Mouse (Mus musculus): ENCODE results near the gene Gm42517.

DNA sequence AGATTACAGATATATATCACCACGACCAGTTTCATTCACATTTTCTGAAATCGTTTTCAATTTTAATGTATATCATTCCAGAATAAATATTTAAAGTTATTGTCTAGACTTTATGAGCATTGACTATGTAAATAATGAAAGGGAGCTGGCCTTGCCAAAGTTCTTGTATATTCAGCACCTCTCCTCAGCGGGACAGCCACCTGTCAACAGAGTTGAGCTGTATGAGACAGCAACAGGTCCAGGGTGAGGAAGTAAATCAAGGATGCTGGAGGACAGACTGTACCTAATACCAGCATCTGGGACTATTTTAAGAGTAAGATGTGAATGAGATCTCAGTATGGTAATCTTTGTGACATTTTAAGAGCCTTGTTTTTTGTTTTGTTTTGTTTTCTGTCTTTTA is 29.7 kb downstream of the Gm42517 start:
- TF ChIP-seq POLR2A (IDR thresholded peaks at IDR 0.05; ENCODE audit: low read depth, low read length) (no peak), CTCF (IDR thresholded peaks at IDR 0.05; ENCODE audit: borderline replicate concordance, insufficient read depth, low read length) (no peak)
